Mouse (Mus musculus): Measurements from ENCODE around the gene 7530416G11Rik. TPM values are rescaled to one million over a fixed set of nuclear protein-coding genes. Genes with fewer than 3 reads are reported as not detected.

The 7530416G11Rik gene
- polyA plus RNA-seq, 1 experiment: 0.11 TPM

DNA sequence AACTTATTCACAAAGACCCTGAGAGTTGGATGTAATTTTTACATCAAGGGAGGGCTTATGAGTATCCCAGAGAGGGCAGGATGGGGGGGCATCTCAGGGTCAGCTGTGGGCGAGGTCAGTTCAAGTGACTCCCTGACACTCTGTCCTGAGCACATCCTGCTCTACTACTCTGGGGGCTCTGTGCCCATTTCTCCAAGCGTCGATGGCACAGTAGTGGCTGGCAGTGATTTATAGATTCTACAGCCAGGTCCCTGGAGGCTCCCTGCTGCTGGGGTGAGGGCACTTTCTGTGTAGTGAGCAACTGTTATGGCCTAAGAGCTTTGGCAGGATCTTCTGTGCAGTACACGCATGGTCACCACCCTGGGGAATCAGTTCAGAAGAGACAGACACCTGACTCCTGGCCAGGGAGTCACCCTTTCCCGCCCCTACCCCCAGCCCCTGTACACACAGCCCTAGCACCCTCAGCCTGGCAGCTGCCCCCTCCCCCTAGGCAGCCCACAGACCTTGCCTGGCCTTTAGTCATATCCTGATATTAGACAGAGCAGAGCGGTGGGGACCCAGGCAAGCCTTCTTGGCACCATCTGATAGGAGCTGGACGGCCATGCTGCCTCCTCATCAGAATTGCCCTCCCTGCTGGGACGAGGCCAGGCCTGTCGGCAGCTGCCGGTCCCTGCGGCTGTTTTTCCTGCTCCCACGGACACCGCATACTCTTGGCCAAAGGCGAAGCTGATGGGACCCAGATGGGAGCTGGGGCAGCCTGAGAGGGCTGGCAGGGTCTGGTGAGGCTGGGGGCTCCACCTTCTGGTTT is 2.3 kb upstream of the 7530416G11Rik start:
- Histone ChIP-seq H3K27ac (ENCODE audit: control insufficient read depth, insufficient read depth, low read depth, low read length) (no peak overlapping the region), H3K4me3 (ENCODE audit: control insufficient read depth, low read depth, low read length) (no peak overlapping the region), H3K4me1 (ENCODE audit: control insufficient read depth, insufficient read depth, low read length) (no peaks in the 10 kb centered on the region; the same call in 1 of the 2 replicates), H3K27me3 (ENCODE audit: control insufficient read depth, insufficient read depth, low read length) (no peaks in the 10 kb centered on the region), H3K36me3 (ENCODE audit: control insufficient read depth, insufficient read depth, low read length) (no peaks in the 10 kb centered on the region)
- TF ChIP-seq POLR2A (IDR thresholded peaks at IDR 0.05; ENCODE audit: control insufficient read depth, low read depth, low read length) (no peak), CTCF (IDR thresholded peaks at IDR 0.05; ENCODE audit: control insufficient read depth, insufficient read depth, insufficient replicate concordance, low read depth, low read length) (no peak)

DNA sequence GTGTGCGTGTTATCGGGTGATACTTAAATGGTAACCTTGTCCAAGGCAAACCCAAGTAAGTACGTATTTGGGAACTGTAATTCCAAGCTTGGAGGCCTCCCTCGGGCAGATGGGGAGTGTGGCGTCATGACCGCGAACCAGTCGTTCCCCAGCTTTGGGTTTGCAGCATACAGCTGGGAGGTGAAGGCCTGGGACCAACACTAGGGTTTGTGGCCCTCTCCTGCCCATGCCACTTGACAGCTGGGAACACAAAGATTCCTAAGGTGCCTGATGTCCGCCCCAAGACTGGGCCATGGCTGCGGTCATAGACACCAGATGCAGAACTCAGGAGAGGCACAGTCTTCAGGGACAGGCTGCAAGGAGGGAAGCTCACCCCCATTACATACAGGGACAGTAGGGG is 2.8 kb downstream of the 7530416G11Rik start:
- TF ChIP-seq POLR2A (IDR thresholded peaks at IDR 0.05; ENCODE audit: control insufficient read depth, low read depth, low read length): no peak
- TF ChIP-seq CTCF (IDR thresholded peaks at IDR 0.05; ENCODE audit: control insufficient read depth, insufficient read depth, insufficient replicate concordance, low read depth, low read length): no peak
- Histone ChIP-seq H3K27ac (ENCODE audit: control insufficient read depth, insufficient read depth, low read depth, low read length) (no peak overlapping the region), H3K27me3 (ENCODE audit: control insufficient read depth, insufficient read depth, low read length) (no peaks in the 10 kb centered on the region), H3K4me3 (ENCODE audit: control insufficient read depth, low read depth, low read length) (no peak overlapping the region), H3K4me1 (ENCODE audit: control insufficient read depth, insufficient read depth, low read length) (no peaks in the 10 kb centered on the region), H3K36me3 (ENCODE audit: control insufficient read depth, insufficient read depth, low read length) (no peaks in the 10 kb centered on the region)

DNA sequence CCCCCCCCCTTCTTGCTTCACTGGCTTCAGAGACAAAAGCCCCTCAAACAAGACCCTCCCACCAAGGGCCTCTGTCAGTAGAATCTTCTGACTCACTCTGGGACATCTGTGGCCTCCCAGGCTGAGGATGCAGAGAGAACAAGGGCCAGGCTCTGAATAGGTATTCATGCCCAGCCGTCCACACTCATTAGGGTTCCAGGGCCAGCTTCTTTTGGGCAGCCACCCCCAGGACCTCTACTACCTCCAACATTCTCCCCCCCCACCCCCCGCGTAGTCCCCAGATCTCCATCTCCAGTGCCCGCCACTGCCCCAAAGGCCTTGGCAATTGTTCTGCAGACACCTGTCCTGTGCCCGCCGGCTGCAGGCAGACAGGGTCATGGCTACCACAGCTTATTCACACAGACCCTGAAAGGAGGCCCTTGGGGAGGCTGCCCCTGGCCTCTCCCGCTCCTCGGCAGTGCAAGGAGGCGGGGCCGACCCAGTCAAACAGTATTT is 5.0 kb downstream of the 7530416G11Rik start:
- no peak for TF ChIP-seq CTCF (IDR thresholded peaks at IDR 0.05; ENCODE audit: control insufficient read depth, insufficient read depth, insufficient replicate concordance, low read depth, low read length)
- no peak for TF ChIP-seq POLR2A (IDR thresholded peaks at IDR 0.05; ENCODE audit: control insufficient read depth, low read depth, low read length)
- Histone ChIP-seq H3K27me3 (ENCODE audit: control insufficient read depth, insufficient read depth, low read length) (no peaks in the 10 kb centered on the region), H3K4me1 (ENCODE audit: control insufficient read depth, insufficient read depth, low read length) (no peaks in the 10 kb centered on the region; the same call in 1 of the 2 replicates), H3K4me3 (ENCODE audit: control insufficient read depth, low read depth, low read length) (no peak overlapping the region), H3K36me3 (ENCODE audit: control insufficient read depth, insufficient read depth, low read length) (no peaks in the 10 kb centered on the region), H3K27ac (ENCODE audit: control insufficient read depth, insufficient read depth, low read depth, low read length) (no peak overlapping the region)

DNA sequence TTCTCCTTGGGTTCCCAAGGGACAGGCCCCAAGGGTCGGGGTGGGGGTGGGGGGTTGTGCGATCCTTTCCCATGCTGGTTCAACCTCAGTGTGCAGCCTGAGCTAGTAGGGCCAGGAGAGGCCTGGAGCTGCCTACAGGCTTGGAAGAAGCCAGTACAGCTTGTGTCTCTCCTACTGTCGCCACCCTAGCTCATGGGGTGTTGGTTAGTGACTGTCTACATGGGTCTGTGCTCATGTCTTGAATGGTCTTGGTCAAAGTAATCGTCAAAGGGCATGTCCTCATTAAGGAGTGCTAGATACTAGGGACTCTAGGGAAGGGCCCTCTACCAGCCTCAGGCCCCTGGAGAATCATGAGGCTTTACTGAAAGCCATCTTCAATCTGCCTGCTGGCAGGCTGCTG is 5.5 kb downstream of the 7530416G11Rik start:
- no peak for TF ChIP-seq POLR2A (IDR thresholded peaks at IDR 0.05; ENCODE audit: control insufficient read depth, low read depth, low read length)
- TF ChIP-seq CTCF (IDR thresholded peaks at IDR 0.05; ENCODE audit: control insufficient read depth, insufficient read depth, insufficient replicate concordance, low read depth, low read length): no peak
- Histone ChIP-seq H3K27me3 (ENCODE audit: control insufficient read depth, insufficient read depth, low read length) (no peaks in the 10 kb centered on the region), H3K4me1 (ENCODE audit: control insufficient read depth, insufficient read depth, low read length) (no peaks in the 10 kb centered on the region; the same call in 1 of the 2 replicates), H3K27ac (ENCODE audit: control insufficient read depth, insufficient read depth, low read depth, low read length) (no peak overlapping the region), H3K4me3 (ENCODE audit: control insufficient read depth, low read depth, low read length) (no peak overlapping the region), H3K36me3 (ENCODE audit: control insufficient read depth, insufficient read depth, low read length) (no peaks in the 10 kb centered on the region)

DNA sequence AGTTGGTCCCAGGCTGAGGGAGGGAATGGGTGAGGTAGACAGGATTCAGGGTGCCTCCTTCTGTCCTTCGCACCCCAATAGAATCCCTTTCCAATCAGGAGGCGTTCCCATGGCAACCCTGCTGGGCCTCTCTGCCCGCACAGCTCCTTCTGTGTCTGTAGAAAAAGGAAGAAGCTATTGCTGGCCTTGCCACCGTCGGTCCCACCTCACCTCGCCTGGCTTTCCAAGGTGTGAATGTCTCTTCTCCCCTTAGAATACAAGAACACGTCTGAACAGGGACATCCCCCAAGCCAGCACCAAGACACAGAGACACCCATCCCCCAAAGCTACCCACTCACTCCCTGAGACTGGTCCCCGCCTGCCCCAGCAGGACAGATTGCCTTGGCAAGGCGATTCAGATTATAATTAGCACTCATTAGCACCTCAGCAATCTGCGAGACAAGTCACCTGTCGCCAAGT is 8.8 kb downstream of the 7530416G11Rik start:
- H3K27ac ChIP-seq (ENCODE audit: control insufficient read depth, insufficient read depth, low read depth, low read length): no peak overlapping the region
- H3K4me1 ChIP-seq (ENCODE audit: control insufficient read depth, insufficient read depth, low read length): no peaks in the 10 kb centered on the region; the same call in 1 of the 2 replicates
- no peaks in the 10 kb centered on the region for H3K27me3 ChIP-seq (ENCODE audit: control insufficient read depth, insufficient read depth, low read length)
- TF ChIP-seq CTCF (IDR thresholded peaks at IDR 0.05; ENCODE audit: control insufficient read depth, insufficient read depth, insufficient replicate concordance, low read depth, low read length): no peak
- TF ChIP-seq POLR2A (IDR thresholded peaks at IDR 0.05; ENCODE audit: control insufficient read depth, low read depth, low read length): no peak
- H3K36me3 ChIP-seq (ENCODE audit: control insufficient read depth, insufficient read depth, low read length): no peaks in the 10 kb centered on the region
- H3K4me3 ChIP-seq (ENCODE audit: control insufficient read depth, low read depth, low read length): no peak overlapping the region

DNA sequence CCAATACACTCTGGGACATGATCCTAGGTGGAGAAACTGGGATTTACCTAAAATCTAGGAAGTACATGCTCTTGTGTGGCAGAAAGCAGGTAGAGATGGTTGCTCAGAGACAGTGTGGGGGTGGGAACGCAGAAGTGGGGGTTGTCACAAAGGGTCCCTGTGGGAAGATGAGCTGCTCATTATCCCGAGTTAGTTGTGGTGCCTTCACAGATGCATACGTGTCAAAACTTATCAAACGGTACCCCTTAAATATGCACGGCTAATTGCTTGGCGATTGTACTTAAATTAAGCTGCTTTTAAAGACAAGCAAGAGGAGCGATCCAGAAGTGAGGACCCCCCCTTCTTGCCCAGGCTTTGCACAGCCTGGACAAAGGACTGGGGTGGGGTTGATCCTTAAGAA is 13.3 kb downstream of the 7530416G11Rik start:
- no peak overlapping the region for H3K4me3 ChIP-seq (ENCODE audit: control insufficient read depth, low read depth, low read length)
- H3K36me3 ChIP-seq (ENCODE audit: control insufficient read depth, insufficient read depth, low read length): no peaks in the 10 kb centered on the region
- no peaks in the 10 kb centered on the region for H3K27me3 ChIP-seq (ENCODE audit: control insufficient read depth, insufficient read depth, low read length)
- H3K4me1 ChIP-seq (ENCODE audit: control insufficient read depth, insufficient read depth, low read length): no peaks in the 10 kb centered on the region; the same call in 1 of the 2 replicates
- TF ChIP-seq CTCF (IDR thresholded peaks at IDR 0.05; ENCODE audit: control insufficient read depth, insufficient read depth, insufficient replicate concordance, low read depth, low read length) (no peak), POLR2A (IDR thresholded peaks at IDR 0.05; ENCODE audit: control insufficient read depth, low read depth, low read length) (no peak)
- H3K27ac ChIP-seq (ENCODE audit: control insufficient read depth, insufficient read depth, low read depth, low read length): no peak overlapping the region

DNA sequence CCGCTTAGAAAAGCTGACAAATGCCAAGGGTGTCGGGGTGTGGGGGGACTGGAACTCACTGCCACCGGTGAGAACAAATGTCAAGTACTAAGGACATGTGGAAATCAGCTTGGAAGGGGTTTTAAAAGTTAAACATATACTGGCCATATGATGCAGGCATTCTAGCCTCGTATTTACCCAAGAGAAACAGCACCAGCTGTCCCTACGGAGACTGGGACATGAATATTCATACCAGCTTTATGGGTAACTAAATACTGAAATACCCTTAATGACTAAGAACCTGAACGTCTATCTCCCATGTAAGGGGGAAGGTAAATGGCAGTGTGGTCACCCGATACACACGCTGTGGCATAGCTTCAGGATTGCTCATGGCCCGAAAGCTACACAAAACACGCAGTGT is 14.1 kb downstream of the 7530416G11Rik start:
- TF ChIP-seq POLR2A (IDR thresholded peaks at IDR 0.05; ENCODE audit: control insufficient read depth, low read depth, low read length) (no peak), CTCF (IDR thresholded peaks at IDR 0.05; ENCODE audit: control insufficient read depth, insufficient read depth, insufficient replicate concordance, low read depth, low read length) (no peak)
- Histone ChIP-seq H3K27ac (ENCODE audit: control insufficient read depth, insufficient read depth, low read depth, low read length) (no peak overlapping the region), H3K4me3 (ENCODE audit: control insufficient read depth, low read depth, low read length) (no peak overlapping the region), H3K36me3 (ENCODE audit: control insufficient read depth, insufficient read depth, low read length) (no peaks in the 10 kb centered on the region), H3K4me1 (ENCODE audit: control insufficient read depth, insufficient read depth, low read length) (no peaks in the 10 kb centered on the region), H3K27me3 (ENCODE audit: control insufficient read depth, insufficient read depth, low read length) (no peaks in the 10 kb centered on the region)

All from testis, adult 2 months (tissue).